Mouse (Mus musculus) macrophage (primary cell): Measurements from ENCODE around the gene Fabp6. TPM values are rescaled to one million over a fixed set of nuclear protein-coding genes. Genes with fewer than 3 reads are reported as not detected.

Source experiments
- H3K27ac ChIP-seq: fragments of 350-480 bp; formaldehyde crosslinking; 2 replicates; pipeline ENCODE4 v1.9.0; 2021
- H3K36me3 ChIP-seq: fragments of 350-480 bp; formaldehyde crosslinking; 2 replicates; pipeline ENCODE4 v1.9.0; 2021; ENCODE audit errors: inconsistent target
- H3K4me3 ChIP-seq: fragments of 350-480 bp; formaldehyde crosslinking; 2 replicates; pipeline ENCODE4 v1.9.0; 2021; ENCODE audit errors: inconsistent target
- H3K79me2 ChIP-seq: fragments of 350-480 bp; formaldehyde crosslinking; 2 replicates; pipeline ENCODE4 v1.9.0; 2021; ENCODE audit errors: inconsistent target
- WGBS: methylation state at CpG from one replicate; pipeline ENCODE4 v1.1.7; 2026; ENCODE audit warnings: inconsistent platforms; ENCODE audit not compliant: missing documents; 5-methylcytosine and 5-hydroxymethylcytosine counted together
- polyA plus RNA-seq: library from polyadenylated mRNA; stranded (reverse); fragments of 250-400 nt; gene quantifications from 3 replicates; pipeline ENCODE4 v1.2.4, GENCODE M21; 2018; ENCODE audit warnings: inconsistent platforms

The Fabp6 gene
- polyA plus RNA-seq, 1 experiment from 2014 or later, result not detected

DNA sequence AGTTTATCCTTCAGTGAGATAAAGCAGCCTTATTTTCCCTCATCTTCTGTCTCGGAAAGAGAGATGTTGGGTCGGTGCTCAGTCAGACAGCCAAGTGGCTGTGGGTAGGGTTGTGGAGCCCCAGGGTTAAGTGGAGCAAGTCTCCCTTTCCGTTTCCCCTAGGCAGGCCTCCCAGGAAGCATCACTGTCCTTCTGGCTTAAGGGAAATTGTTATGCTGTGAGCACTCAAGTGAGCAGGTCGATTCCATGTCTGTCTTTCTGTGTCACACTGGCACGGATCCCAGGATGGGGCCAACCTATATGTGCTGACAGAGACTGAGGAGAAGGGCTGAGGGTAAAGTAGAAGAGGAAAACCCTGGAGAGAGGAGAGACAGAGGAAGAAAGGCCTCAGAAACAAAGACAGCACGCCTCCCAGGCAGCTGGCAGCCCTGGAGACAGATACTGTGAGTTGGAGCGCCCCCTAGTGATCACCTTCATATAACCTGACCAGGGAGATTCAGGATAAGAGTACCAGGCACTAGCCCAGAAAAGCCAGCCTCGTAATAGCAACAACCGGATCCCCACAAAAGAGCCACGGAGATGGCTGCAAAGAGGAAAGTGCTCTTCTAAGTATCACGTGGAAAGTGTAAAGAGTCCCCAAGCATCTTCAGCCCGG lies 11.6 kb upstream of the Fabp6 start:
- H3K4me3 ChIP-seq, result no peak overlapping the region
- H3K27ac ChIP-seq, result no peak overlapping the region
- no peaks in the 10 kb centered on the region for H3K79me2 ChIP-seq
- 37% methylated on average over 12 of the region's 12 CpGs for WGBS
- no peaks in the 10 kb centered on the region for H3K36me3 ChIP-seq

DNA sequence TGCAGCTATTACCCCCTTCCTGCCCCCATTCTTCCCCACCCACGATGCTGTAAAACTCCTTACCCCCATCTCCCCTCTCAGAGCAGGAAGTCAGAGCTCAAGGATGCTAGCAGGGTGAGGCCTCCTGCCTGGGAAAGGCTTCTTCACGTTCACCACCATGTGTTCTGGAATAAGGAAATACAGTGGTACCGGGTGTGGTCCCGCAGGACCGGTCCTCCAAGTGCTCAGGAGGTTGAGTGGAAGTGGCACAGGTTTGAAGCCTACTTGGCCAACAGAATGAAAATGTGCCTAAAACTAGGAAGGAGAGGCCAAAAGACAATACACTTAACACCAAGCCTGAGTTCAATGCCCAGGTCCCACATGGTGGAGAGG lies 9.3 kb upstream of the Fabp6 start:
- Histone ChIP-seq H3K4me3 (no peak overlapping the region), H3K27ac (no peak overlapping the region), H3K36me3 (no peaks in the 10 kb centered on the region), H3K79me2 (no peaks in the 10 kb centered on the region)
- WGBS, result 80% methylated on average over 5 of the region's 5 CpGs

DNA sequence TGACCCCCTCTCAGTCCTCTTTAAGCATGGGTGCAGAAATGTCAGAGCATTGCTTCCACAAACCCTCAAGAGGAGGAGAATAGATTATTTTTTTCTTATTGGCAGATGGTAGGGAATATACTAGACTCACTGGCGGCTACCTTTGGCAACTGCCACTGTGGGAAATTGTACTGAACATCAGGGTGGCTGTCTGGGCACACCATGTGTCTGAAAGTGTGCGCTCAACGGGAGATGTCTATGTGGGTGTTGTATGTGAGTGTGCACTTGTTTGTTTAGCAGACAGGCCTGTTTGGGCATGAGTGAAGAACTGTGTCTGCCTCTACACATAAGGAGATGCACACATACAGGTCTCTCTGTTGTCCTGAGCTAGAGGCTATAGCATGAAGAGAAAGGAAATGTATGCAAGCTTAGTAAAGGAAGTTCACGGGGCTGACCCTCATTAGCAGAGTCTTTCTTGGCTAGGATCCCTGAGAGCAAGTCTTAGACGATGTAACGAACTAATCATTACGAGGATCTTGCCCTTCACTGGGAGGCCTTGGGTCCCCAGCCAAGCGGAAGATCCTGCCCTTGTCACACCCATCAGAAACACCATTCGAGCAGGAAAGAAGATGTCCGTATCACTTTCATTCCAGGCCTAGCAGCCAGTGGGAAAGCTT lies 8.8 kb upstream of the Fabp6 start:
- Histone ChIP-seq H3K79me2 (no peaks in the 10 kb centered on the region), H3K36me3 (no peaks in the 10 kb centered on the region), H3K27ac (no peak overlapping the region), H3K4me3 (no peak overlapping the region)
- 90% methylated on average over 10 of the region's 10 CpGs for WGBS

DNA sequence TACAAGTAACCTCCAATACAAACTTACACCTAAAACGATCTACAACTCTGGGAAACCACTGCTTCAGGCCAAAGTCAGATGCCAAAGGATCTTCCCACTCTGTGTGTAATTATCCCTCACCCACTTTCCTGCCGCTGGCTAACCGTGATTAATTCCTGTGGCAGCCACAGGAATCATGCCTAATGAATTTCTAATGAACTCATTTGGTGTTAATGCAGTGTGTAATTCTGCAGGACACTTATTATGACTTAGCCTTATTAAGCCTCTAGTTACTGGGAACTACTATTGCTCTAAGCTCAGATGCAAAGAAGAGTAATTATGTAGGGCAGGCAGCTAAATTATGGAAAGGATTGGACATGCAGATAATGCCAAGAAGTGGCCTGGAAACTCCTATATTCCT lies 7.1 kb upstream of the Fabp6 start:
- H3K79me2 ChIP-seq, result no peaks in the 10 kb centered on the region
- H3K4me3 ChIP-seq, result no peak overlapping the region
- H3K36me3 ChIP-seq, result no peaks in the 10 kb centered on the region
- no peak overlapping the region for H3K27ac ChIP-seq
- 85% methylated on average over 3 of the region's 3 CpGs for WGBS

DNA sequence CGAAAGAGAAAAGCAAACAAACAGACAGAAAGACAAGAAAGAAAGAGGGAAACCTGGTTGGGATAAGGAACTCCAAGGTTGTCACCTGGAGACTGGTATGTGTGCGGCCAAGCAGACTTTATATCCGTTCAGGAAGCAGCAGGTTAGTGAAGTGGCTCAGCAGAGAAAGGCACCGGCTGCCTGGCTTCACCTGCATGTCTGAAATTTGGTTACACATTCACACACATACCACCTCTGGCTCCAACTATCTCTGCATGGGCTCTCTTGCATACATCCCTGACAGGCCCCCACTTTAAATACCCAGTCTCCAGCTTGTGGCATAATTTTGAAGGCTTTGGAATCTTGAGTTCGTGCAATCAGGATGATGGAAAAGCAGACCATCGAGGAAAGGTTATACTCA lies 4.5 kb upstream of the Fabp6 start:
- Histone ChIP-seq H3K27ac (no peak overlapping the region), H3K4me3 (no peak overlapping the region), H3K36me3 (no peaks in the 10 kb centered on the region), H3K79me2 (no peaks in the 10 kb centered on the region)
- 88% methylated on average over 6 of the region's 6 CpGs for WGBS

DNA sequence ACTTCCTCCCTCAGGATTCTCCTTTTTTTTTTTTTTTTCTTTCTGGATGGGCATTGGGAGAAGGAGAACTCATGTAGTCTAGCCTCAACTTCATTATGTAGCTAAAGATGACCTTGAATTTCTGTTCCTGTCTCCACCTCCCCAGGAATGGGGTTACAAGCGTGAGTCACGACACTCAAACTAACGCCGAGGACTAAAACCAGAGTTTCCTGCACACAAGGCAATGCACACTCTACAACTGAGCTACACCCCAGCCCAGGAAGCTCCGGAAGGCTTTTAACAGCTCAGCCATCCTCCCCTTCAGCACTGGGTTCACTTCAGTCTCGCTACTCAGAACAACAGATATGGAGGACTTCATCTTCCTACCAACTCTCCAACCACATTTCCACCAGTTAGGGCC lies 3.6 kb upstream of the Fabp6 start:
- WGBS, result 77% methylated on average over 6 of the region's 6 CpGs
- Histone ChIP-seq H3K27ac (no peak overlapping the region), H3K79me2 (no peaks in the 10 kb centered on the region), H3K4me3 (no peak overlapping the region), H3K36me3 (no peaks in the 10 kb centered on the region)

DNA sequence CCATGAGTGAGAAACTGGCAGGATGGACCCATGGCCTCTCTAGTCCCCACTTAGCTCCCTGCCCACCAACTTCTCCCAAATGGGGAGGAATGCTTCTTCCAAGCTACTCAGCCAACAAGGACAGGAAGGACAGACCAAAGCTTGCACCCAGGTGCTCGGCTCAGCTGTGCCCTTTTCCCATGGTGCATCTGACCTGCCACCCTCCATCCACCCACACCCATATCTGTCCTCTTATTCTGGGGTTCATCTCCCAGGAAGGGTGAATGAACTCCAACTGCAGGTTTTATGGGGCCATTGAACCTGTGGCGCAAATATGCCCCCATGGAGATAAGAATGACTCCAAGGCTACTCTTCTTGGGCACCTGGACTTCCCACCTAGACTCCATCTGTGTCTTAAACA lies 2.9 kb upstream of the Fabp6 start:
- no peak overlapping the region for H3K27ac ChIP-seq
- H3K4me3 ChIP-seq, result no peak overlapping the region

DNA sequence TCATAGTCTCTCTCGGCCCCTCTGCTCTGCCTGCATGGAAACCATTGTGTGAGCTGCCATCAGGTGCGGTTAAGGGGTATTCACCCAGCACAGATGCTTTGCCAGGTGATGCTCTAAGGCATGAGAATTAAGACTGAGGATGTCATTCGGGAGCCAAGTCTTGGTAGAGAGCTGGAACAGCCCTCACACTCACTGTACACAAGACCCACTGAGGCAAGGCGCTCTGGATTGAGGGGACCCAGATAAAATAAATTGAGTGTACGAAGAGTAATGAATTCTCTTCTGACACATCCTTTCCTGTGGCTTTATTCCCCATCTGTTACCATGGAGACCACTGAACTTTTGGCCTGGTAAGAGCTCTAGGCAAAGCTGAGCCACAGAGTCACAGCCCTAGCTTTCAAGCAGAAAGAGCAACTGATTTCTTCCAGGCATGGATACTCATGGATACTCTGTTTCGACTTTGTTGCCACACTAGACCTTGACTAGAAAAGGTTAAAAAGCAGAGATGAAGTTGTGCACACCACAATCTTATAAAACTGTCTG lies 11.7 kb downstream of the Fabp6 start:
- no peak overlapping the region for H3K27ac ChIP-seq
- H3K4me3 ChIP-seq, result no peak overlapping the region
- no peaks in the 10 kb centered on the region for H3K36me3 ChIP-seq
- 79% methylated on average over 6 of the region's 6 CpGs for WGBS
- no peaks in the 10 kb centered on the region for H3K79me2 ChIP-seq

More for the DNA sequence above, 2.9 kb upstream of the Fabp6 start:
- 90% methylated on average over 2 of the region's 2 CpGs for WGBS
- Histone ChIP-seq H3K36me3 (no peaks in the 10 kb centered on the region), H3K79me2 (no peaks in the 10 kb centered on the region)

DNA sequence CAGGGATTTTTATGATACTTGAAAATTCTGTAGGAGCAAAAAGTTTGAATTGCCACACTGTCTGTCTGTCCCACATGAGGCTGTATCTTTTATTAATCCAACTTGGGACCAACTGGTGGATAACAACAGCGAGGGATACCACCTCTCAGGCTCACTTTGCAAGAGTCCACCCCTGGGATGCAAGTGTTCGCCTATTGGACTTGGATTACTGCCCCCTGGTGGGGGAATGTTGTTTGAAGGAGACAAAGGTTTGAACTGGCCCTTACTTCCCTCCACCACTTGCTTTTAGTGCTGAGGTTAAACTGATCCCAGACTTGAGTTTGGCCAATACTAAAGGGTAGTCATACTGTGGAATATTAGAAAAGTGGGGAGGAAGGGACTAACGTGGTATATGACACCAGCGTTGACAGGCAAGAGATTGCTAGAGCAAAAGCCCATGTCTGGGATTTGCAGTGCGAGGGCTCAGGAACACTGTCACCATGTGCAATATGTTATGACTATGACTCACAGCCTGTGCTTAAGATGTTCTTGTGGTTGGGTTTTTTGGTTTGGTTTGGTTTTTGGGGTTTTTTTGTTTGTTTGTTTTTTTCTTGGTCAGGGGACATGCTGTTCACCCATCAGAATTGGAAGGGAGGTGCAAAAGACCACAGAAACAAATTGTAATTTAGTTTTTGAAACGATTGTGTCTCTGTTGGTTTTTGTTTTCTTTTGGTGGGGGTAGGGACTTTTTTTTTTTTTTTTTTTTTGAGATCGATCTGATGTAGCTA lies 14.8 kb downstream of the Fabp6 start, which contains the start of gene 4933415A04Rik:
TSS of gene 4933415A04Rik (plus strand) at position 717 of the 767 bp plus-strand sequence.
- H3K79me2 ChIP-seq, result no peaks in the 10 kb centered on the region
- WGBS, result 61% methylated on average over 6 of the region's 7 CpGs
- no peak within 1 kb of the TSS for H3K4me3 ChIP-seq
- no peak within 1 kb of the TSS for H3K27ac ChIP-seq
- no peaks in the 10 kb centered on the region for H3K36me3 ChIP-seq

DNA sequence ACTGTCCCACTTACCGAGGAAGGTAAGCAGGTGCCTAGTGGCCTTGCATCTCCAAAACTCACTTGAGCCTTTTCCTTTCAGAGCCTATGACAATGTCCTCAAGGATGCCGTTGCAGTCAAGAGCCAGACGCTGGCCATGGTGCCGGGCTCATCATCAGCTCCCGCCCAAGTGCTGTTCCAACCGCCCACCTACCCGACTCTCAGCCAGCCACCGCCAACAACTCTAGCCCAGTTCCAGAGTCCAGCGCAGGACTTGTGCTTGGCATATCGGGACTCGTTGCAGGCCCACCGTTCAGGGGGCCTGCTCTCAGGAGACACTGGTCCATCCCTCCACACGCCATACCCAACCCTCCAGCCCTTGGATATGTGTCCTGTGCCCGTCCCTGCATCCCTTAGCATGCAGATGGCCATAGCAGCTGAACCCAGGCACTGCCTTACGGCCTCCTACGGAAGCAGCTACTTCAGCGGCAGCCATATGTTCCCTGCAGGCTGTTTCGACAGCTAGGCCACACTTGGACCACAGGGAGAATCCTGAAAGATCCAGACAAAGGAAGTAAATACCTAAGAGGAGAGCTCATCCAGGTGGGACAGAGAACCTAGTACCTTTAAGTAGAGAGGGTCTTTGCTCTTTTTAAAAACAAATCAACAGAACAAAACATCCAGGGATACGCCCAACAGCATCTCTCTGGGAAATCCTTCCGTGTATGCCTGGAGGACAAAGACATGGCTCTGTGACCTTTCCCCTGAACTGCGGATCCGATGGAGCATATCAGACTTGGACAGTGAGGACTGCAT lies 15.9 kb downstream of the Fabp6 start:
- H3K79me2 ChIP-seq, result no peaks in the 10 kb centered on the region
- no peaks in the 10 kb centered on the region for H3K36me3 ChIP-seq
- no peak overlapping the region for H3K4me3 ChIP-seq
- 93% methylated on average over 22 of the region's 22 CpGs for WGBS
- no peak overlapping the region for H3K27ac ChIP-seq

DNA sequence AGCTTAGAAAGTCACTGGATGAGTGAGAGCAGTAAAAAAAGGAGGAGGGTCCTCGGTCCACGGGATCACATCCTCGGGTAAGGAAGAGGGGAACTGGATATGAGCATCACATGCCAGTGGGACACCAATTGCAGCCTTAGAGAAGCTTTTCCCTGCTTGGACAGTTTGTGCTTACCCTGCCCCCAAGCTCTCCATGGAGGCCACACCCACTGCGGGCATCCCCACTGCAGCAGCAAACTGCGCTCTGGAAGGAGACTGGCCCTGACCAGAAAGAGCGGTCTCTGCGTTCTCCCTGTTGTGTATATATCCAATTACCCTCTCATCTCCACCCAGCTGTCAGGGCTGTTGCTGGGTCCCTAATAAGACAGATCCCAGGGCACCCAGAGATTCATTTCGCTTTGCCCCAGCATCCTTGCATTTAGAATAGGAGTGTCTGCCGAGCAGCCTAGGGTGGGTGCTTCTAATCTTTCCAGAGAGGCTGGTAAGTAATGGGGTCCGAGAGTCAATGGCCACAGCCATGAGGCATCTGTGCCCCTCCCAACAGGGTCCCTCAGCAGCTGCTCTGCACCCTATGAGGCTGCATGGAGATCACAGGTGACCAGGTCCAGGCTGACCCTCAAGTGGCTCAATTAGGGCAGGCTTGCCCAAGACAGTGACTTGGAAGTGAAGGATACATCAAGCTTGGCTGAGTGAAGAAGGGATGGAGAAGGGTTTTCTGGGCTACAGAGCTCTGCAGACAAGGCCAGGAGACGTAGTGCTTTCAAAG lies 23.4 kb downstream of the Fabp6 start:
- Histone ChIP-seq H3K36me3 (no peaks in the 10 kb centered on the region), H3K79me2 (no peaks in the 10 kb centered on the region), H3K4me3 (no peak overlapping the region), H3K27ac (no peak overlapping the region)
- 96% methylated on average over 11 of the region's 11 CpGs for WGBS

DNA sequence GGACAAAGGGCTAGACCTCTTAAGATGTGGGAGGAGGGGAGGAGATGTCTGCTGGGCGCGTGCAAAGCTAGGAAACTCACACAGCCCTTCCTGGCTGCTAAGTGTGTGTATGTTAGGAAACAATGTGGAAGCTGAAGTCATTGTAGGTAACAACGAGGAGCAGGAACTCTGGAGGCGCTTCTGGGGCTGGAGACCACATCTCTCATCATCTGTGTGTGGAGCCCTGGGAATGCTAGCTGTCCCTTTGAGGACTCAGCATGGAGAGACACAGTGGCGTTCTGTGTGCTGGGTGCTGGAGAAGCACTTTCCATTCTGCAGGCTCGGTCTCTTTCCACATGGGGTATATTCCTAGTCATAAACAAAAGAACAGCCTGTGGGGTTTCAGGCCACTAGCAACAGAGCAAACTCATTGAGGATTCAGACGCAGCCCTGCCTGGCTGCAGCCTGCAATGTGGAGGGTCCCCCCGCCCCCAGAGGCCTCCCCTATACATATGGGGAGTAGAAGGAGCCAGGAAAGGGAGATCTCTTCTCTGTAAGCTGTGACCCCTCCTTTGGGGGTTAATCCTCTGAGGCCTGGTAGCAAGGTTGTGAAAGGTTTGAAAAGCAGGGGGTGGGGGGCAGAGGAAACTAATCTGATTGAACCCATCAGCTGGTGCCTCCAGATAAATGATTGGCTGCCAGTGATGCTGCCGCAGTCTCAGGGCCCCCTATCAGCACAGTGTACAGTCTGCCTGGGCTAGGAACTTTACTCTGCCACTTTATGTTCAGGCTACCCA lies 25.8 kb downstream of the Fabp6 start:
- H3K27ac ChIP-seq, result no peak overlapping the region
- H3K4me3 ChIP-seq, result no peak overlapping the region
- 47% methylated on average over 9 of the region's 9 CpGs for WGBS
- no peaks in the 10 kb centered on the region for H3K36me3 ChIP-seq
- no peaks in the 10 kb centered on the region for H3K79me2 ChIP-seq

DNA sequence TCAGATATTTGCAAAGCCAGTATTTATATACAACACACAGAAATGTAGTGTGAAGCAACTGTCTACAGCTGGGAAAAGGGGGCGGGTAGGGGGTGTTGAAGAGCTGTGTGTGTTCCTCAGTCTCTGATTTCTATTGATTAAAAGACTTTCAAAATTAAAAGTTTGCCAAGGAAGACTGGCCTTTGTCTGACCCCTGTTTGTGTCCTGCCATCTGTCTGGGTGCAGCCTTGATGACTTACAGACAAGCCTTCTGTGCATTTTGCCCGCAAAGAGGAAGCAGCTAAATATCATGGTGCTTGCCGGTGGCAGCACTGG lies 26.3 kb downstream of the Fabp6 start:
- no peaks in the 10 kb centered on the region for H3K36me3 ChIP-seq
- WGBS, result 27% methylated on average over 3 of the region's 3 CpGs

More for the DNA sequence above, 26.3 kb downstream of the Fabp6 start:
- Histone ChIP-seq H3K27ac (no peak overlapping the region), H3K79me2 (no peaks in the 10 kb centered on the region), H3K4me3 (no peak overlapping the region)
